Mouse (Mus musculus) stomach, embryonic 16.5 days (tissue): Measurements from ENCODE around the gene Tbcel. TPM values are rescaled to one million over a fixed set of nuclear protein-coding genes. Genes with fewer than 3 reads are reported as not detected.

Experiments used
- ATAC-seq: fragments of 200-750 bp; cut with Nextera tagmentation; 2 replicates; pipeline ENCODE4 v1.8.0; 2017; ENCODE audit warnings: moderate number of reproducible peaks, moderate TSS enrichment; ENCODE audit not compliant: insufficient read depth, low FRiP score
- H3K27ac ChIP-seq: fragments of 300-500 bp; sonication (generic); 2 replicates; pipeline ENCODE4 v1.5.1; 2014; ENCODE audit warnings: low read length
- H3K27me3 ChIP-seq: fragments of 300-500 bp; sonication (generic); 2 replicates; pipeline ENCODE4 v1.6.1; 2014; ENCODE audit warnings: low read length, control low read depth, mixed read lengths; ENCODE audit not compliant: control insufficient read depth, insufficient read depth
- H3K36me3 ChIP-seq: fragments of 300-500 bp; sonication (generic); 2 replicates; pipeline ENCODE4 v1.6.1; 2014; ENCODE audit warnings: low read length; ENCODE audit not compliant: control insufficient read depth, insufficient read depth
- H3K4me1 ChIP-seq: fragments of 300-500 bp; sonication (generic); 2 replicates; pipeline ENCODE4 v1.6.1; 2014; ENCODE audit warnings: low read length, control low read depth, mixed read lengths; ENCODE audit not compliant: control insufficient read depth, insufficient read depth
- H3K4me2 ChIP-seq: fragments of 300-500 bp; sonication (generic); 2 replicates; pipeline ENCODE4 v1.6.1; 2014; ENCODE audit warnings: low read depth, low read length, mixed read lengths
- H3K4me3 ChIP-seq: fragments of 300-500 bp; sonication (generic); replicated peaks from 2 replicates; pipeline ENCODE4 v1.5.1; 2014; ENCODE audit warnings: mild to moderate bottlenecking, low read length
- H3K9ac ChIP-seq: fragments of 300-500 bp; sonication (generic); 2 replicates; pipeline ENCODE4 v1.6.1; 2014; ENCODE audit warnings: low read length
- H3K9me3 ChIP-seq: fragments of 300-500 bp; sonication (generic); replicated peaks from 2 replicates; pipeline ENCODE4 v1.6.1; 2016; ENCODE audit warnings: low read length, control low read depth; ENCODE audit not compliant: control insufficient read depth
- WGBS: fragments of 180-500 bp; shearing (Covaris S2); extraction: QIAGEN DNeasy Blood & Tissue Kit; methylation state at CpG from one replicate; pipeline ENCODE4 v1.1.7; 2014; 5-methylcytosine and 5-hydroxymethylcytosine counted together
- polyA plus RNA-seq: library from polyadenylated mRNA; unstranded; fragments of >200 nt; fragmentation: Nextera tagmentation; extraction: Ambion mirVana; gene quantifications from 2 replicates; pipeline ENCODE4 v1.2.1, GENCODE M21; 2015

Gene Tbcel
- polyA plus RNA-seq, 1 experiment from 2014 or later: 4.1 TPM

DNA sequence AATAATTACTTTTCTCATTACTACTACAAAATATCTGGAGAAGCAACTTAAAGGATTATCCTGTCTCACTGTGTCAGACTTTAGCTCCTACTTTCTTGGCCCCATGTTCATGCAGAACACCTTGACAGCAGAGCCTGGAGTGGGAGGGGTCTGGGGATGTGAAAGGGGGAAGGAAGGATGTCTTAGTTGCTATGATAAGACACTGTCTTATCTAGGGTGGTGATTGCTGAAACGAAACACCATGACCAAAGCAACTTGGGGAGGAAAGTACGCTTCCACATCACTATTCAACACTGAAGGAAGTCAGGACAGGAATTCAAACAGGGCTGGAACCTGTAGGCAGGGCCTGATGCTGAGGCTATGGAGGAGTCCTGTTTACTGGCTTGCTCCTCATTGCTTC lies 11.3 kb downstream of the Tbcel start:
- no peak overlapping the region for H3K4me3 ChIP-seq
- no peak overlapping the region for H3K27ac ChIP-seq
- no peak overlapping the region for H3K4me2 ChIP-seq
- ATAC-seq: no peak
- no peaks in the 10 kb centered on the region for H3K27me3 ChIP-seq
- WGBS: 69% methylated on average over 2 of the region's 2 CpGs
- H3K9me3 ChIP-seq: no peaks in the 10 kb centered on the region
- no peaks in the 10 kb centered on the region for H3K36me3 ChIP-seq
- H3K9ac ChIP-seq: no peak overlapping the region
- no peaks in the 10 kb centered on the region for H3K4me1 ChIP-seq

GRCm38 (mm10) chr9:42491780-42492179 lies 15.8 kb downstream of the Tbcel start:
- 90% methylated on average over 9 of the region's 9 CpGs for WGBS

GRCm38 (mm10) chr9:42490589-42491382 lies 16.8 kb downstream of the Tbcel start:
- Histone ChIP-seq H3K4me3 (no peak overlapping the region), H3K27ac (no peak overlapping the region), H3K9me3 (no peaks in the 10 kb centered on the region), H3K4me2 (no peak overlapping the region), H3K27me3 (no peaks in the 10 kb centered on the region), H3K9ac (no peak overlapping the region), H3K4me1 (no peaks in the 10 kb centered on the region), H3K36me3 (no peaks in the 10 kb centered on the region)
- WGBS: 67% methylated on average over 16 of the region's 16 CpGs
- ATAC-seq: no peak

More at GRCm38 (mm10) chr9:42491780-42492179, 15.8 kb downstream of the Tbcel start:
- Histone ChIP-seq H3K27me3 (no peaks in the 10 kb centered on the region), H3K9ac (no peak overlapping the region), H3K9me3 (no peaks in the 10 kb centered on the region), H3K36me3 (no peaks in the 10 kb centered on the region), H3K4me2 (no peak overlapping the region), H3K27ac (no peak overlapping the region), H3K4me3 (no peak overlapping the region), H3K4me1 (no peaks in the 10 kb centered on the region)
- ATAC-seq: no peak

DNA sequence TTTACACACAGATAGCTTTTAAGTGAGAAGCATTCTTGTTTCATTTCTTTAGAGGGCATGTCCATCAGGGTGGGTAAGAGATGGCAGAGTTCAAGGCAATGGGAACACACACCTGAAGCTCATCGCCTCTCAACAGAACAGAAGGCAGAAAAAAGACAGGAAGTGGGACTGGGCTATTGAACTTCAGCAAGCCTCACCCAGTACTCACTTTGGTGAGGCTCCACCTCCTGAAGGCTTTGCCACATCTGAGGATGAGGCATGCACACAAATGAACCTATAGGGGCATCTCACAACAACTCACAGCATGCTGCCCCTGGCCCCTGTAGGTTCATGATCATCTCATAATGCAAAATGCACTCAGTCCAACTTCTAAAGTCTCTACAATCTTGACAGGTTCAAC lies 19.5 kb downstream of the Tbcel start:
- no peak for ATAC-seq
- WGBS: 90% methylated on average over 1 of the region's 1 CpGs
- Histone ChIP-seq H3K9ac (no peak overlapping the region), H3K36me3 (no peaks in the 10 kb centered on the region), H3K9me3 (no peaks in the 10 kb centered on the region), H3K27me3 (no peaks in the 10 kb centered on the region), H3K4me1 (no peaks in the 10 kb centered on the region), H3K27ac (no peak overlapping the region), H3K4me2 (no peak overlapping the region), H3K4me3 (no peak overlapping the region)

DNA sequence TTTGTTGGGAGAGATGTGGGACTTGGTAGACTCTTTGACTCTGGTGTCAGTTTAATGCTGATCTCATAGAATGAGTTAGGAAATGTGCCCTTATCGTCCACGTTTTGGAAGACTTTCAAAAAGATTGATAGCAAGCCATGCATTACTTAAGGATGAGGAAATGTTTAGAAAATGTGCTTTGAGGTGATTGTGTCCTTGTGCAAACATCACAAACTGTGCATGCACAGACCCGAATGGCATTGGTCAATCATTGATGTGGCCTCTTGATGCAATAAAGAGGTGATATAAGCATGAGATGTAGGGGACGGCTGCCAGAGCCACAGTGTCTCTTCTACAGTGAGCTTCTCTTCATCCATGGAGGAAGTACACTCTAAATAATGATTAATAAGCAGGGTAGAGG lies 20.7 kb downstream of the Tbcel start:
- Histone ChIP-seq H3K27me3 (no peaks in the 10 kb centered on the region), H3K9me3 (no peaks in the 10 kb centered on the region), H3K9ac (no peak overlapping the region), H3K4me3 (no peak overlapping the region), H3K4me2 (no peak overlapping the region), H3K36me3 (no peaks in the 10 kb centered on the region), H3K4me1 (no peaks in the 10 kb centered on the region), H3K27ac (no peak overlapping the region)
- ATAC-seq: no peak
- WGBS: 45% methylated on average over 4 of the region's 4 CpGs

- Histone ChIP-seq H3K9ac (no peak overlapping the region), H3K27me3 (no peaks in the 10 kb centered on the region), H3K27ac (no peak overlapping the region), H3K9me3 (no peaks in the 10 kb centered on the region), H3K36me3 (no peaks in the 10 kb centered on the region), H3K4me1 (no peaks in the 10 kb centered on the region), H3K4me3 (no peak overlapping the region), H3K4me2 (no peak overlapping the region)
- WGBS: 82% methylated on average over 1 of the region's 1 CpGs
- no peak for ATAC-seq
Measured at GRCm38 (mm10) chr9:42484667-42485066, 22.9 kb downstream of the Tbcel start.

- H3K4me3 ChIP-seq: no peak overlapping the region
- H3K9me3 ChIP-seq: no peaks in the 10 kb centered on the region
- no peak overlapping the region for H3K4me2 ChIP-seq
- no peaks in the 10 kb centered on the region for H3K36me3 ChIP-seq
- no peak overlapping the region for H3K27ac ChIP-seq
- no peak overlapping the region for H3K9ac ChIP-seq
- no peaks in the 10 kb centered on the region for H3K27me3 ChIP-seq
- ATAC-seq: no peak
- H3K4me1 ChIP-seq: no peaks in the 10 kb centered on the region
- WGBS: 87% methylated on average over 1 of the region's 1 CpGs
Measured at GRCm38 (mm10) chr9:42482944-42483343, 24.7 kb downstream of the Tbcel start.

- H3K4me3 ChIP-seq: no peak overlapping the region
- no peak overlapping the region for H3K27ac ChIP-seq
- WGBS: 67% methylated on average over 4 of the region's 4 CpGs
- no peaks in the 10 kb centered on the region for H3K27me3 ChIP-seq
- no peak overlapping the region for H3K4me2 ChIP-seq
- no peak for ATAC-seq
- no peaks in the 10 kb centered on the region for H3K36me3 ChIP-seq
- H3K9me3 ChIP-seq: no peaks in the 10 kb centered on the region
- peaks cover 7% of the 10 kb centered on the region; the same call in 1 of the 2 replicates for H3K4me1 ChIP-seq
- H3K9ac ChIP-seq: no peak overlapping the region
Measured at GRCm38 (mm10) chr9:42476166-42476565, 31.4 kb downstream of the Tbcel start.

DNA sequence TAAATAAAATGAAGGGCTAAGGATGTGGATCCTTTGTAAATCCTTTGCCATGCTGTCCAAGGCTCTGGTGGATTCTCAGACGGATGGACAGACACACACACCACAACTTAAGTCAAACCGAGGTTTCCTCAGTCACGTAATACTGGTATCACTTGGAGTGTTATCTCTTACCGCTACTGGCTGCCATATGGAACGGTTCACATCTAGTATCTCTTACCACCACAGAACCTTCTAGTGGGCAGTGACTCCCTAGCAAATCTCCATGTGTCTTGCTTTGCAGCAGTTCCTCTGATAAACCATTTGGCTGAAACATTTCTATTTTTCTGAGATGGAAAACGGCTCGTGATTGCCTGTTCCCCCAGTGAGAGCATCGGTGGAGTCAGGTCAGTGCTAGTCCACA lies 33.4 kb downstream of the Tbcel start:
- H3K27ac ChIP-seq: no peak overlapping the region
- H3K4me1 ChIP-seq: peaks cover 16% of the 10 kb centered on the region
- no peaks in the 10 kb centered on the region for H3K27me3 ChIP-seq
- no peak for ATAC-seq
- H3K9ac ChIP-seq: no peak overlapping the region
- no peaks in the 10 kb centered on the region for H3K9me3 ChIP-seq
- 83% methylated on average over 8 of the region's 8 CpGs for WGBS
- H3K36me3 ChIP-seq: no peaks in the 10 kb centered on the region
- H3K4me3 ChIP-seq: no peak overlapping the region
- H3K4me2 ChIP-seq: no peak overlapping the region
